ENCODE assay signal across 8 mouse cellular contexts in genomic region chr2:11542640-11543039, GRCm38 (mm10). TPM values are rescaled to one million over a fixed set of nuclear protein-coding genes. Genes with fewer than 3 reads are reported as not detected.
DNase-seq lines count a peak whose midpoint lies in the region; ATAC-seq and TF ChIP-seq lines count a peak whose summit lies in the region.
"Had no signal": no experiment of that assay in that cellular context is flagged by ENCODE, and none has a peak within 500 bp of the region (broad histone marks: within the 10 kb centered on the region; RNA-seq: fewer than 3 reads in every experiment).

No protein-coding gene starts in this region.

- H3K9ac ChIP-seq in forebrain, postnatal 0 days: no peak overlapping the region
- no peak overlapping the region for H3K9ac ChIP-seq in hindbrain, embryonic 14.5 days
- H3K9ac ChIP-seq: limb, embryonic 15.5 days had no signal

- DNase-seq in Patski (ENCODE audit: low read depth, low spot score): no peak
- peak; percentile 55 for DNase-seq in cerebellum, adult 11-12 months
- peak; percentile 63 for DNase-seq in forebrain, postnatal 0 days
- peak; percentile 65 for DNase-seq in hindbrain, embryonic 14.5 days (ENCODE audit: low spot score)
- DNase-seq in left cerebral cortex, adult 11 months (ENCODE audit: low spot score): peak; percentile 40
- DNase-seq in mesoderm, embryonic 11.5 days (ENCODE audit: low read depth, low spot score): peak; percentile 56
- peak; percentile 49 to 50 for DNase-seq in right cerebral cortex, postnatal 36 days (ENCODE audit: low spot score in 2 of 2)

- no peak overlapping the region for H3K4me2 ChIP-seq in forebrain, postnatal 0 days (ENCODE audit: low read depth)
- no peak overlapping the region for H3K4me2 ChIP-seq in hindbrain, embryonic 14.5 days (replicated peaks)
- H3K4me2 ChIP-seq: limb, embryonic 15.5 days had no signal

- POLR2A ChIA-PET in Patski (lab: Charles Lee): interaction anchor here (1.4 kb wide), 1 partner anchor 211 kb away, joined by 4 read pairs; no protein-coding TSS in a partner anchor

- H3K27me3 ChIP-seq in Patski: no peaks in the 10 kb centered on the region
- no peaks in the 10 kb centered on the region for H3K27me3 ChIP-seq in forebrain, postnatal 0 days (ENCODE audit: insufficient read depth, low read length)
- no peaks in the 10 kb centered on the region for H3K27me3 ChIP-seq in hindbrain, embryonic 14.5 days (ENCODE audit: control insufficient read depth, insufficient read depth, low read length)
- H3K27me3 ChIP-seq: limb, embryonic 15.5 days had no signal

- no peak for ATAC-seq in Patski
- ATAC-seq in forebrain, postnatal 0 days: peak; percentile 80
- peak; percentile 77; the same call in 1 of the 2 replicates for ATAC-seq in hindbrain, embryonic 14.5 days (ENCODE audit: low FRiP score)

- CTCF ChIA-PET in Patski (lab: Charles Lee): interaction anchor here (0.7 to 2.5 kb wide), 20 partner anchors 8 to 255 kb away, joined by 3 to 28 read pairs (median 4); partner anchors contain the start of gene Pfkfb3

- H3K4me3 ChIP-seq in forebrain, postnatal 0 days (ENCODE audit: low read depth, low read length): no peak overlapping the region
- no peak overlapping the region for H3K4me3 ChIP-seq in hindbrain, embryonic 14.5 days (replicated peaks; ENCODE audit: low read length)
- H3K4me3 ChIP-seq: limb, embryonic 15.5 days had no signal

- no peak overlapping the region for H3K27ac ChIP-seq in forebrain, postnatal 0 days (ENCODE audit: low read depth, low read length)
- H3K27ac ChIP-seq in hindbrain, embryonic 14.5 days: no peak overlapping the region
- H3K27ac ChIP-seq: limb, embryonic 15.5 days had no signal

- in situ Hi-C loops in Patski (cut with MboI; ENCODE audit: low pct_unique_long_range_greater_than_20kb): loop anchor here (5.0 kb wide), 1 partner anchor 210 kb away; no protein-coding TSS in a partner anchor

- WGBS in forebrain, postnatal 0 days: 78% methylated on average over 1 of the region's 1 CpGs
- 100% methylated on average over 1 of the region's 1 CpGs for WGBS in hindbrain, embryonic 14.5 days

- H3K36me3 ChIP-seq in forebrain, postnatal 0 days (ENCODE audit: insufficient read depth): no peaks in the 10 kb centered on the region
- no peaks in the 10 kb centered on the region for H3K36me3 ChIP-seq in hindbrain, embryonic 14.5 days (replicated peaks; ENCODE audit: control insufficient read depth, insufficient read depth)
- H3K36me3 ChIP-seq: limb, embryonic 15.5 days had no signal

- H3K9me3 ChIP-seq in forebrain, postnatal 0 days (ENCODE audit: low read length): no peaks in the 10 kb centered on the region
- H3K9me3 ChIP-seq in hindbrain, embryonic 14.5 days (ENCODE audit: control insufficient read depth, low read length): no peaks in the 10 kb centered on the region
- H3K9me3 ChIP-seq: limb, embryonic 15.5 days had no signal

- peak; percentile 83 for TF ChIP-seq CTCF in Patski (IDR thresholded peaks at IDR 0.05)
- TF ChIP-seq CTCF in forebrain, postnatal 0 days (IDR thresholded peaks at IDR 0.05; ENCODE audit: low read depth): peak; percentile 75

- H3K4me1 ChIP-seq in forebrain, postnatal 0 days (ENCODE audit: insufficient read depth): no peaks in the 10 kb centered on the region
- H3K4me1 ChIP-seq in hindbrain, embryonic 14.5 days (replicated peaks; ENCODE audit: control insufficient read depth, insufficient read depth, low read length): no peaks in the 10 kb centered on the region
- H3K4me1 ChIP-seq: limb, embryonic 15.5 days had no signal

RNA-seq across cellular contexts. Expression of gene Pfkfb3, which starts 11.2 kb away (rescaled TPM):
- polyA plus RNA-seq in Patski (2021): 21.2 TPM
- total RNA-seq in forebrain, postnatal 0 days (2014; rRNA removed): 19.2 and 22.5 TPM in 2 replicates
- polyA plus RNA-seq in forebrain, postnatal 0 days (2015; fragmentation: Nextera tagmentation; extraction: Ambion mirVana): 21.0 and 28.9 TPM in 2 replicates
- polyA plus RNA-seq in hindbrain, embryonic 14.5 days (2014; fragmentation: Nextera tagmentation; extraction: Ambion mirVana): 27.6 and 32.0 TPM in 2 replicates
